Mouse (Mus musculus): ENCODE measurements at regions not wholly inside any gene's neighbourhood (a gene's known extent, or its start where the extent isn't known, plus 50 kb on each side); places are given as distances from the start of the nearest gene placed in this dataset.

DNA sequence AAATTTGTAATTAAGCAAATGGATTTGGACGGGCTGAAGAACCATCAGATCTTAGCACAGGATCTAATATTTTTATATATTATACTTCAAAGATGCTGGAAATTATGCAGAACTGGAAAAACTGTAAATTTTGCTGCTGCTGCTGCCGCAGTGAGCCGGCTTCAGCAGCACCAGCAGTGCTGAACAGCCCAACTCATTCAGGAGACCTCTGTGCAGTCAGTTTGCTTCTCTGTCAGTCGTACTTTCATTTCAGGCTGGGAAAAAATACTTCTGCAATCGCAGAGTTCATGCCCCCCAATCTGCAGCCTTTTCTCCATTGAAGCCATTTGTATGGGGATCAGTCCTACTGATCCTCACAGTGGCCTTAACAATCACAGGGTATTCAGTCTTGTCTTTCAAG, 53.4 kb upstream of the Trpc3 start:
- H3K9me3 ChIP-seq (replicated peaks) = no peaks in the 10 kb centered on the region
- H3K4me1 ChIP-seq (replicated peaks) = no peaks in the 10 kb centered on the region
- 51% methylated on average over 5 of the region's 5 CpGs for WGBS (ENCODE audit: insufficient replicate concordance)
- H3K4me3 ChIP-seq (replicated peaks) = no peak overlapping the region
- DNase-seq = no peak
- no peak for ATAC-seq (ENCODE audit: low read depth)
- no peak overlapping the region for H3K9ac ChIP-seq
- H3K4me2 ChIP-seq = no peak overlapping the region
- no peaks in the 10 kb centered on the region for H3K27me3 ChIP-seq
- no peak overlapping the region for H3K27ac ChIP-seq
- H3K36me3 ChIP-seq = no peaks in the 10 kb centered on the region

DNA sequence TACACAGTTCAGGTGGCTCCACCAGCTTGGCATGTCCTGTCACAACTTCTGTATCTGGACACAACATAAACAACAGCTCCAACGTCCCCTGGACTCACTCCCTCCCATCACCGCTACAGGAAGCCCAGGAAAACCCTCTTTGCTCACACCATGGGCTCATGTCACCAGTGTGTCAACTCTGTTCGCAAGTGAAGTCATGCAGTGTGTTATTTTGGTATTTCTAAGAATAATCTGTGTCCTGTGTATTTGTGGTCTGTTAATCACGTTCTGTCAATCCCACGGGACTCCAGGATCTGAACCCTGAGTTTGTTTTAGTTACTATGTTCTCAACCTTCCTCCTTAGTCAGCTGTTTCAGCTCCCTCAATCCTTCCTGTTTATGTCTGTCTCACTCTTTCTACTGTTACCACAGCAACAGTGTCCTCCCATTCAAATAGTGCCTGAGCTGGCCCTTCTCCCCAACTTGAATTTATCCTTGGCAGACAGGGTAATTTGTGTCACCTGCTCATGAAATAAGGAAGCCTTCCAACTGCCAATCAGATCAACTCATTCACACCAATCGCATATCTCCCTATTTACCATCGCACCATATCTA, 64.5 kb upstream of the Trpc3 start:
- ATAC-seq (ENCODE audit: low read depth) = no peak
- DNase-seq = no peak
- no peak overlapping the region for H3K4me3 ChIP-seq (replicated peaks)
- H3K27me3 ChIP-seq = no peaks in the 10 kb centered on the region
- 42% methylated on average over 7 of the region's 7 CpGs for WGBS (ENCODE audit: insufficient replicate concordance)
- no peaks in the 10 kb centered on the region for H3K9me3 ChIP-seq (replicated peaks)
- H3K4me1 ChIP-seq (replicated peaks) = no peaks in the 10 kb centered on the region
- no peaks in the 10 kb centered on the region for H3K36me3 ChIP-seq
- no peak overlapping the region for H3K27ac ChIP-seq
- no peak overlapping the region for H3K9ac ChIP-seq
- H3K4me2 ChIP-seq = no peak overlapping the region

DNA sequence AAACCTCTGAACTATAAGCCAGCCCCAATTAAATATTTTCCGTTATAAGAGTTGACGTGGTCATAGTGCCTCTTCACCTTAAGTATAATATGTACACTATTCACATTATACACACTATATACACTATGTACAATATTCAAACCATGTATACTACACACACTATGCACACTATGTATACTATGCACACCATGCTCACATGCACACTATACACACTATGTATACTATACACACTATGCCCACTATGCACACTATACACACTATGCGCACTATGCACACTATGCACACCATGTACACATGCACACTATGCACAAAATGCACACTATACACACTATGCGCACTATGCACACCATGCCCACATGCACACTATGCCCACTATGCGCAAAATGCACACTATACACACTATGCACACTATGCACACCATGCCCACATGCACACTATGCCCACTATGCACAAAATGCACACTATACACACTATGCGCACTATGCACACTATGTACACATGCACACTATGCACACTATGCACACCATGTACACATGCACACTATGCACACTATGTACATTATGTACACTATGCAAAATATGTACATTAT, 72.2 kb upstream of the Trpc3 start:
- no peak overlapping the region for H3K4me3 ChIP-seq (replicated peaks)
- ATAC-seq (ENCODE audit: low read depth) (no peak), DNase-seq (no peak)
- no peak overlapping the region for H3K9ac ChIP-seq
- no peaks in the 10 kb centered on the region for H3K27me3 ChIP-seq
- H3K27ac ChIP-seq = no peak overlapping the region
- H3K9me3 ChIP-seq (replicated peaks) = no peaks in the 10 kb centered on the region
- WGBS (ENCODE audit: insufficient replicate concordance) = 77% methylated on average over 6 of the region's 6 CpGs
- H3K4me1 ChIP-seq (replicated peaks) = no peaks in the 10 kb centered on the region
- H3K4me2 ChIP-seq = no peak overlapping the region
- no peaks in the 10 kb centered on the region for H3K36me3 ChIP-seq

- no peaks in the 10 kb centered on the region for H3K4me1 ChIP-seq (replicated peaks)
- DNase-seq (no peak), ATAC-seq (ENCODE audit: low read depth) (no peak)
- WGBS (ENCODE audit: insufficient replicate concordance) = 33% methylated on average over 3 of the region's 3 CpGs
- H3K27me3 ChIP-seq = no peaks in the 10 kb centered on the region
- H3K27ac ChIP-seq = no peak overlapping the region
- no peak overlapping the region for H3K4me3 ChIP-seq (replicated peaks)
- H3K9me3 ChIP-seq (replicated peaks) = no peaks in the 10 kb centered on the region
- H3K36me3 ChIP-seq = no peaks in the 10 kb centered on the region
- H3K4me2 ChIP-seq = no peak overlapping the region
- H3K9ac ChIP-seq = no peak overlapping the region
Observed at GRCm38 (mm10) chr3:36762847-36763246, 72.9 kb upstream of the Trpc3 start.

- H3K4me1 ChIP-seq (replicated peaks) = no peaks in the 10 kb centered on the region
- no peaks in the 10 kb centered on the region for H3K9me3 ChIP-seq (replicated peaks)
- no peak overlapping the region for H3K27ac ChIP-seq
- ATAC-seq (ENCODE audit: low read depth) (no peak), DNase-seq (no peak)
- no peak overlapping the region for H3K4me3 ChIP-seq (replicated peaks)
- H3K9ac ChIP-seq = no peak overlapping the region
- H3K27me3 ChIP-seq = no peaks in the 10 kb centered on the region
- H3K4me2 ChIP-seq = no peak overlapping the region
- WGBS (ENCODE audit: insufficient replicate concordance) = 49% methylated on average over 2 of the region's 2 CpGs
- no peaks in the 10 kb centered on the region for H3K36me3 ChIP-seq
Observed at GRCm38 (mm10) chr3:36764741-36765140, 74.8 kb upstream of the Trpc3 start.

DNA sequence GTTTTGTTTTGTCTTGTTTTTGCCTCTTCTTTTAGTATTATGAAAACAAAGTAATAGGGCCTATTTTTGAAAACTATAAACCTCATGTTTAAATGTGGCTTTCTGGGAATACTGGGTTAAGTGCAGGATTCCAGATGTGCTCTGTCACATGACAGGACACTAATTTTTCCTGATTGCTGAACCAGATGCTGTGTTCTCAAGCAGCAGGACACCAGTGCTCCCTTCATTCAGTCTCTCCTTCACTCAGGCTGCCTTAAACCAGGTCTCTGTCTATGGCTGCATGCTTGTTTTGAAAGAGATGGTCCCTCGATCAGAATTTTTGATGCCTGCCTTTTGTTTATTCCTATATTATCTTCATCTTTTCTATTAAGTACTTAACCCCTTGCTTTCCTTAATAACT, 80.1 kb upstream of the Trpc3 start:
- no peak overlapping the region for H3K9ac ChIP-seq
- DNase-seq = no peak
- no peak overlapping the region for H3K4me3 ChIP-seq (replicated peaks)
- H3K9me3 ChIP-seq (replicated peaks) = no peaks in the 10 kb centered on the region
- H3K36me3 ChIP-seq = no peaks in the 10 kb centered on the region
- no peak for ATAC-seq (ENCODE audit: low read depth)
- H3K4me2 ChIP-seq = no peak overlapping the region
- no peaks in the 10 kb centered on the region for H3K4me1 ChIP-seq (replicated peaks)
- no peaks in the 10 kb centered on the region for H3K27me3 ChIP-seq
- WGBS (ENCODE audit: insufficient replicate concordance) = 70% methylated on average over 1 of the region's 1 CpGs
- H3K27ac ChIP-seq = no peak overlapping the region

- Histone ChIP-seq H3K4me2 (no peak overlapping the region), H3K27me3 (no peaks in the 10 kb centered on the region), H3K4me1 (replicated peaks) (no peaks in the 10 kb centered on the region), H3K36me3 (no peaks in the 10 kb centered on the region), H3K4me3 (replicated peaks) (no peak overlapping the region), H3K9ac (no peak overlapping the region), H3K27ac (no peak overlapping the region), H3K9me3 (replicated peaks) (no peaks in the 10 kb centered on the region)
- ATAC-seq (ENCODE audit: low read depth) = no peak
- DNase-seq = no peak
- 54% methylated on average over 4 of the region's 4 CpGs for whole genome bisulfite sequencing (ENCODE audit: insufficient replicate concordance)
Observed at GRCm38 (mm10) chr3:36771011-36771410, 81.0 kb upstream of the Trpc3 start.

DNA sequence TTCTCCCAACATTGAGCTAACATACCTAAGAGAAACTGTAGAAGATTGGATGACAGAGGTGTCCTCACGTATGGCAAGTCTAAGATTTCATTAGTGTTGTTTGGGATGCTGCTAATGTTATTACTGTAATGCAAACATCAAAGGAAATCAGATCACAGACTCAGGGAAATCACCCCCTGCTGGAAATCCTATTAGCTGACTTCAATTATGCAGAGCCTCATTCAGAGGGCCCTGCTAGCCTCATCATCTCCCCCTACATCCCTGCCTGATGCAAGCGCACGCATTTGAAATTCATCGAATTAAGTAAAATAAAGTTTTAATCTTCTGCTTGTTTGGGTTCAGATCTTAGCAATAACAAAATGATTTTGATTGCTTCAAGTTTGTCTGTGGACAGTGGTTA, 84.1 kb upstream of the Trpc3 start:
- Histone ChIP-seq H3K4me2 (no peak overlapping the region), H3K36me3 (no peaks in the 10 kb centered on the region), H3K27me3 (no peaks in the 10 kb centered on the region), H3K9ac (no peak overlapping the region), H3K4me1 (replicated peaks) (no peaks in the 10 kb centered on the region), H3K4me3 (replicated peaks) (no peak overlapping the region), H3K9me3 (replicated peaks) (no peaks in the 10 kb centered on the region), H3K27ac (no peak overlapping the region)
- WGBS (ENCODE audit: insufficient replicate concordance) = 65% methylated on average over 4 of the region's 4 CpGs
- no peak for DNase-seq
- ATAC-seq (ENCODE audit: low read depth) = no peak

- WGBS (ENCODE audit: insufficient replicate concordance) = 56% methylated on average over 7 of the region's 7 CpGs
- ATAC-seq (ENCODE audit: low read depth) = no peak
- no peaks in the 10 kb centered on the region for H3K4me1 ChIP-seq (replicated peaks)
- H3K36me3 ChIP-seq = no peaks in the 10 kb centered on the region
- no peak overlapping the region for H3K4me2 ChIP-seq
- no peak overlapping the region for H3K4me3 ChIP-seq (replicated peaks)
- DNase-seq = no peak
- H3K27me3 ChIP-seq = no peaks in the 10 kb centered on the region
- no peak overlapping the region for H3K9ac ChIP-seq
- H3K27ac ChIP-seq = no peak overlapping the region
- no peaks in the 10 kb centered on the region for H3K9me3 ChIP-seq (replicated peaks)
Observed at GRCm38 (mm10) chr3:36778448-36778847, 84.5 kb upstream of the 4932438A13Rik start.

DNA sequence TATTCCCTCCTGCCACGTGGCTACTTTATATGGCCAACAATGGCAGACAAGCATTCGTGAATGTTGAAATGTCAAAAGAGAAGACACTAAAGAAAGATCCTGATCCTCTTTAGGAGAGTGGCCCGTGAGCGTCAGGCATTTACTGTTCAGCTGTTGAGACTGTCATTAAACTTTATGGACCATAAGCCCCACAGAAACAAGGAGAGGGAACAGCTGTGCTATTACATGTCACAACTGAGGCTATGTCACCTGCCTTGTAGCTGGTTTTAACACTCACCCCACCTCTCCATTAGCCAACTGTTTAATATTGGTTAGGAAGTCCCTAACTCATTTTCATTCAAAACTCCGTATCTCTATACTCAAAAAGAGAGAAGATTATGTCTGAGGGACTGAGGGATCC, 76.3 kb upstream of the 4932438A13Rik start:
- no peak overlapping the region for H3K27ac ChIP-seq
- DNase-seq (no peak), ATAC-seq (ENCODE audit: low read depth) (no peak)
- H3K4me1 ChIP-seq (replicated peaks) = peaks cover 8% of the 10 kb centered on the region; the same call in 1 of the 2 replicates
- WGBS (ENCODE audit: insufficient replicate concordance) = 55% methylated on average over 5 of the region's 5 CpGs
- no peaks in the 10 kb centered on the region for H3K36me3 ChIP-seq
- H3K4me3 ChIP-seq (replicated peaks) = no peak overlapping the region
- H3K9ac ChIP-seq = no peak overlapping the region
- H3K27me3 ChIP-seq = no peaks in the 10 kb centered on the region
- H3K9me3 ChIP-seq (replicated peaks) = no peaks in the 10 kb centered on the region
- no peak overlapping the region for H3K4me2 ChIP-seq

- Histone ChIP-seq H3K4me2 (no peak overlapping the region), H3K4me1 (replicated peaks) (peaks cover 8% of the 10 kb centered on the region; the same call in 1 of the 2 replicates), H3K36me3 (no peaks in the 10 kb centered on the region), H3K9me3 (replicated peaks) (no peaks in the 10 kb centered on the region), H3K27ac (peak overlapping the region; percentile 7; the same call in 1 of the 2 replicates), H3K27me3 (no peaks in the 10 kb centered on the region), H3K9ac (no peak overlapping the region), H3K4me3 (replicated peaks) (no peak overlapping the region)
- no peak for DNase-seq
- peak; percentile 81 for ATAC-seq (ENCODE audit: low read depth)
- WGBS (ENCODE audit: insufficient replicate concordance) = 28% methylated on average over 4 of the region's 4 CpGs
Observed at GRCm38 (mm10) chr3:36790245-36790644, 72.7 kb upstream of the 4932438A13Rik start.

DNA sequence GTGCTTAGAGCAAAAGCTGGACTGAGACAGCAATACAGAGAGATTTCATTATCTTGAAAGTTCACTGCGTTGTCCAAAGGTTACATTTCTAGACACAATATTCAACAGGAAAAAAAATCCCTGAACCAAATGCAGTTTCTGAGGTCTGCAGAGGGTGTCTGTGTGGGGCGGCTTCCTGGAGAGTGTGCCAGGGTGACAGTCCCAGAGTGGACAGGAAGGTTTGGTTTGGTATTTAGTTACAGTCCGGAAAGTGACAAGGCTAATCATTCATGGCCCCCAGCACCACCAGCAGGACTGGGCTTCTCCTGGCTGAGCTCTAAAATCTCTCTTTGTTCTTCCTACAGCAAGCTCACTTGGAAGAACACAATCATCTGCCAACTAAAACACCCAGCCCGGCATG, 65.9 kb upstream of the 4932438A13Rik start:
- ATAC-seq (ENCODE audit: low read depth) = no peak
- Histone ChIP-seq H3K4me1 (replicated peaks) (no peaks in the 10 kb centered on the region; the same call in 1 of the 2 replicates), H3K9ac (no peak overlapping the region), H3K27me3 (no peaks in the 10 kb centered on the region), H3K27ac (no peak overlapping the region), H3K36me3 (no peaks in the 10 kb centered on the region), H3K4me2 (no peak overlapping the region), H3K4me3 (replicated peaks) (no peak overlapping the region), H3K9me3 (replicated peaks) (no peaks in the 10 kb centered on the region)
- WGBS (ENCODE audit: insufficient replicate concordance) = 40% methylated on average over 4 of the region's 4 CpGs
- no peak for DNase-seq

All from liver, embryonic 13.5 days (tissue).